Mouse (Mus musculus): ENCODE measurements around the gene C1galt1c1.

- no peak for TF ChIP-seq ZNF384 (IDR thresholded peaks at IDR 0.05; ENCODE audit: low read depth, low read length)
- TF ChIP-seq MAFK (IDR thresholded peaks at IDR 0.05; ENCODE audit: insufficient read depth, low read depth, low read length) = no peak
- TF ChIP-seq HCFC1 (IDR thresholded peaks at IDR 0.05; ENCODE audit: borderline replicate concordance, insufficient read depth, low read length) = no peak
- no peak for TF ChIP-seq CHD2 (IDR thresholded peaks at IDR 0.05; ENCODE audit: low read depth, low read length)
These were observed 34.4 kb upstream of the C1galt1c1 start for GRCm38 (mm10) chrX:38669111-38669903.

Measured in ES-E14 (cell line).